Mouse (Mus musculus): ENCODE measurements around the gene Lysmd3. TPM values are rescaled to one million over a fixed set of nuclear protein-coding genes. Genes with fewer than 3 reads are reported as not detected.

The Lysmd3 gene
- total RNA-seq, 2 experiments from 2014 or later = 6.2 to 7.9 TPM

- no peak for DNase-seq
- intact Hi-C loops (cut with DNase I; ENCODE audit: low total_unique reads) = no loop called here
Measured at GRCm38 (mm10) chr13:81663566-81664330, 6.3 kb downstream of the Lysmd3 start.

GRCm38 (mm10) chr13:81664331-81664698 lies 6.9 kb downstream of the Lysmd3 start:
- no peak for DNase-seq

GRCm38 (mm10) chr13:81667713-81668112 lies 10.2 kb downstream of the Lysmd3 start:
- no peak for DNase-seq
- intact Hi-C loops (cut with DNase I; ENCODE audit: low total_unique reads) = no loop called here

More at GRCm38 (mm10) chr13:81664331-81664698, 6.9 kb downstream of the Lysmd3 start:
- intact Hi-C loops (cut with DNase I; ENCODE audit: low total_unique reads) = no loop called here

GRCm38 (mm10) chr13:81675333-81675732 lies 17.9 kb downstream of the Lysmd3 start:
- intact Hi-C loops (cut with DNase I; ENCODE audit: low total_unique reads) = no loop called here
- no peak for DNase-seq

- no peak for DNase-seq
- intact Hi-C loops (cut with DNase I; ENCODE audit: low total_unique reads) = no loop called here
Measured at GRCm38 (mm10) chr13:81683107-81683506, 25.6 kb downstream of the Lysmd3 start.

GRCm38 (mm10) chr13:81684258-81684657 lies 26.8 kb downstream of the Lysmd3 start:
- no peak for DNase-seq
- intact Hi-C loops (cut with DNase I; ENCODE audit: low total_unique reads) = no loop called here

- DNase-seq = no peak
- intact Hi-C loops (cut with DNase I; ENCODE audit: low total_unique reads) = no loop called here
Measured at GRCm38 (mm10) chr13:81684884-81685283, 27.4 kb downstream of the Lysmd3 start.

- intact Hi-C loops (cut with DNase I; ENCODE audit: low total_unique reads) = no loop called here
- no peak for DNase-seq
Measured at GRCm38 (mm10) chr13:81689587-81689986, 32.1 kb downstream of the Lysmd3 start.

GRCm38 (mm10) chr13:81690477-81690876 lies 33.0 kb downstream of the Lysmd3 start:
- DNase-seq = no peak
- intact Hi-C loops (cut with DNase I; ENCODE audit: low total_unique reads) = no loop called here

- DNase-seq = no peak
- intact Hi-C loops (cut with DNase I; ENCODE audit: low total_unique reads) = no loop called here
Measured at GRCm38 (mm10) chr13:81691606-81692005, 34.1 kb downstream of the Lysmd3 start.

GRCm38 (mm10) chr13:81694446-81694845 lies 37.0 kb downstream of the Lysmd3 start:
- intact Hi-C loops (cut with DNase I; ENCODE audit: low total_unique reads) = no loop called here
- no peak for DNase-seq

GRCm38 (mm10) chr13:81703148-81703547 lies 45.7 kb downstream of the Lysmd3 start:
- intact Hi-C loops (cut with DNase I; ENCODE audit: low total_unique reads) = no loop called here
- DNase-seq = no peak

- intact Hi-C loops (cut with DNase I; ENCODE audit: low total_unique reads) = no loop called here
- no peak for DNase-seq
Measured at GRCm38 (mm10) chr13:81703621-81704020, 46.2 kb downstream of the Lysmd3 start.

- DNase-seq = no peak
- intact Hi-C loops (cut with DNase I; ENCODE audit: low total_unique reads) = no loop called here
Measured at GRCm38 (mm10) chr13:81706311-81706710, 48.8 kb downstream of the Lysmd3 start.

GRCm38 (mm10) chr13:81709805-81710204 lies 52.3 kb downstream of the Lysmd3 start:
- no peak for DNase-seq
- intact Hi-C loops (cut with DNase I; ENCODE audit: low total_unique reads) = no loop called here

- no peak for DNase-seq
- intact Hi-C loops (cut with DNase I; ENCODE audit: low total_unique reads) = no loop called here
Measured at GRCm38 (mm10) chr13:81710266-81710665, 52.8 kb downstream of the Lysmd3 start.

GRCm38 (mm10) chr13:81710775-81711545 lies 53.5 kb downstream of the Lysmd3 start, which contains the start of the genes Polr3g and Mblac2:
Gene Polr3g (minus strand): TSS chr13:81711013.
Gene Mblac2 (plus strand): TSS chr13:81711341.
- peak; percentile 95 for DNase-seq
- intact Hi-C loops (cut with DNase I; ENCODE audit: low total_unique reads) = no loop called here

GRCm38 (mm10) chr13:81711546-81712371 lies 54.3 kb downstream of the Lysmd3 start:
- intact Hi-C loops (cut with DNase I; ENCODE audit: low total_unique reads) = no loop called here

GRCm38 (mm10) chr13:81713896-81714295 lies 56.4 kb downstream of the Lysmd3 start:
- no peak for DNase-seq
- intact Hi-C loops (cut with DNase I; ENCODE audit: low total_unique reads) = no loop called here

More at GRCm38 (mm10) chr13:81711546-81712371, 54.3 kb downstream of the Lysmd3 start:
- peak; percentile 14 for DNase-seq
